Mouse (Mus musculus) erythroblast, embryonic 14.5 days (primary cell): ENCODE data around the gene Tmc6.

Source experiments
- GATA1 ChIP-seq: IDR thresholded peaks from 2 replicates; pipeline ENCODE4 v1.6.1; 2012; ENCODE audit warnings: low read length, inconsistent platforms, mixed read lengths
- TAL1 ChIP-seq: IDR thresholded peaks from 3 replicates; pipeline ENCODE4 v1.6.1; 2012; ENCODE audit warnings: low read length, inconsistent platforms, mixed read lengths

DNA sequence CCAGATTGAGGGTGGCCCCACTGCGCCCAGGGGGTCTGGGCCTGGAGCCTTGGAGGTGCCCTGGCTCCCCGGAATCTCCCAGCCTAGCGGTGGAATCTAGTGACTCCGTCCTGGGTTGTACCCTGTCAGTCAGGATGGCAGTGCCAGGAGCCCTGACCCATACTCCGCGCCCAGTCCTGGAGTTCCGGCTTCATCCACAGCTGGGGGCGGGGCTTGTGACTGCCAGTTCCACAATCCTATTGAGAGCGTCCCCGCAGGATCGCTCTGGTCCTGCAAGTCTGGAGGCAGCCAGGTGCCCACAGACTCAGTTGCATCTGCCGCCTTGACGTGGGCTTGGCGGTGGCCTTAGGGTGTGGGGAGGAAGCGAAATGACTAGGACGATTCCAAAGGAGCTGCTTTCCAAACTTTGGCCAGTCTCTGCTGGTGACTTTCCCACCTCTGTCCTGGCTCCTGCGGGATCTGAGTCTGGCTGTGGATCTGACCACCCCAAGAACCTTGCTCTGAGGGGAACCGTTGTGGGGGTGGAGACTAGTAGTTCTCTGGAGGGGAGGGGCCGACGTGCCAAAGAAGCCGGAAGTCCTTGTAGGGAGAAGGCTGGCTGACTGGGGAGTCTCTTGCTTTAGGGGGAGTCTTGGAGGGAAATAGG, 28.5 kb upstream of the Tmc6 start:
- TF ChIP-seq TAL1 (no peak), GATA1 (no peak)
